Mouse (Mus musculus) bone marrow, adult 2 months (tissue): ENCODE data around the gene Dpp4.

Experiments used
- CTCF ChIP-seq: fragments of 200-500 bp; IDR thresholded peaks from 2 replicates; pipeline ENCODE4 v1.5.1; 2011; ENCODE audit warnings: low read length, control low read depth; ENCODE audit not compliant: control insufficient read depth, insufficient read depth
- POLR2A ChIP-seq: fragments of 200-500 bp; IDR thresholded peaks from 2 replicates; pipeline ENCODE4 v1.6.1; 2011; ENCODE audit warnings: low read depth, mild to moderate bottlenecking, control low read depth, low read length, borderline replicate concordance; ENCODE audit not compliant: control insufficient read depth

- TF ChIP-seq CTCF (no peak), POLR2A (no peak)
These were observed 23.2 kb downstream of the Dpp4 start for GRCm38 (mm10) chr2:62388841-62389240.
